Mouse (Mus musculus): ENCODE measurements around the gene Plcl2.
"Not testable (repeated sequence)": the region's sequence is repeated elsewhere in the genome, so short reads cannot be mapped to it uniquely, and the experiment has no call there.

Plcl2 gene

GRCm38 (mm10) chr17:50630992-50631391 is 121.8 kb downstream of the Plcl2 start:
- not testable (repeated sequence) for DNase-seq

- no peak for DNase-seq
Observed at GRCm38 (mm10) chr17:50634008-50634871, 125.0 kb downstream of the Plcl2 start.

GRCm38 (mm10) chr17:50635961-50636585 is 126.9 kb downstream of the Plcl2 start:
- DNase-seq: no peak

GRCm38 (mm10) chr17:50638791-50639190 is 129.6 kb downstream of the Plcl2 start:
- no peak for DNase-seq

- DNase-seq: no peak
Observed at GRCm38 (mm10) chr17:50641076-50641610, 131.9 kb downstream of the Plcl2 start.

- no peak for DNase-seq
Observed at GRCm38 (mm10) chr17:50641879-50642278, 132.7 kb downstream of the Plcl2 start.

- DNase-seq: peak; percentile 61
Observed at GRCm38 (mm10) chr17:50643356-50643755, 134.2 kb downstream of the Plcl2 start.

- no peak for DNase-seq
Observed at GRCm38 (mm10) chr17:50643989-50644388, 134.8 kb downstream of the Plcl2 start.

GRCm38 (mm10) chr17:50648141-50648540 is 138.9 kb downstream of the Plcl2 start:
- not testable (repeated sequence) for DNase-seq

GRCm38 (mm10) chr17:50648757-50649419 is 139.7 kb downstream of the Plcl2 start:
- no peak for DNase-seq

- peak; percentile 87 for DNase-seq
Observed at GRCm38 (mm10) chr17:50650535-50651223, 141.5 kb downstream of the Plcl2 start.

- no peak for DNase-seq
Observed at GRCm38 (mm10) chr17:50654741-50655415, 145.7 kb downstream of the Plcl2 start.

GRCm38 (mm10) chr17:50655416-50655776 is 146.2 kb downstream of the Plcl2 start:
- DNase-seq: no peak

GRCm38 (mm10) chr17:50657321-50657720 is 148.1 kb downstream of the Plcl2 start:
- no peak for DNase-seq

- no peak for DNase-seq
Observed at GRCm38 (mm10) chr17:50658901-50659300, 149.7 kb downstream of the Plcl2 start.

GRCm38 (mm10) chr17:50667596-50667995 is 158.4 kb downstream of the Plcl2 start:
- DNase-seq: peak; percentile 47

- DNase-seq: no peak
Observed at GRCm38 (mm10) chr17:50668681-50669208, 159.5 kb downstream of the Plcl2 start.

GRCm38 (mm10) chr17:50671416-50671815 is 162.2 kb downstream of the Plcl2 start:
- no peak for DNase-seq

- DNase-seq: no peak
Observed at GRCm38 (mm10) chr17:50674580-50674979, 165.4 kb downstream of the Plcl2 start.

GRCm38 (mm10) chr17:50675231-50675630 is 166.0 kb downstream of the Plcl2 start:
- DNase-seq: no peak

GRCm38 (mm10) chr17:50677334-50677733 is 168.1 kb downstream of the Plcl2 start:
- DNase-seq: no peak
